Mouse (Mus musculus) liver, adult 2 months (tissue): ENCODE results near the gene Tmem262. TPM values are rescaled to one million over a fixed set of nuclear protein-coding genes. Genes with fewer than 3 reads are reported as not detected.
A peak's percentile ranks its signal among the peaks of the same experiment; 100 is the strongest.
"Not testable (repeated sequence)": the region's sequence is repeated elsewhere in the genome, so short reads cannot be mapped to it uniquely, and the experiment has no call there.

Experiments used
- DNase-seq: peaks from one replicate; pipeline ENCODE4 v3.0.0-alpha.2; 2011; ENCODE audit warnings: low read depth, low spot score; ENCODE audit errors: extremely low read depth
- H3K27ac ChIP-seq: fragments of 200-500 bp; replicated peaks from 2 replicates; pipeline ENCODE4 v1.5.1; 2012; ENCODE audit warnings: low read depth, mild to moderate bottlenecking, control low read depth, inconsistent platforms, low read length; ENCODE audit not compliant: insufficient read depth
- H3K27me3 ChIP-seq: fragments of 200-500 bp; 2 replicates; pipeline ENCODE4 v1.6.1; 2012; ENCODE audit warnings: mild to moderate bottlenecking, moderate library complexity, low read length, inconsistent platforms; ENCODE audit not compliant: control insufficient read depth, insufficient read depth
- H3K36me3 ChIP-seq: fragments of 200-500 bp; 2 replicates; pipeline ENCODE4 v1.6.1; 2012; ENCODE audit warnings: low read length, inconsistent platforms; ENCODE audit not compliant: control insufficient read depth, insufficient read depth
- H3K4me1 ChIP-seq: fragments of 200-500 bp; 2 replicates; pipeline ENCODE4 v1.6.1; 2011; ENCODE audit warnings: low read length; ENCODE audit not compliant: control insufficient read depth, insufficient read depth
- H3K4me3 ChIP-seq: fragments of 200-500 bp; 2 replicates; pipeline ENCODE4 v1.5.1; 2011; ENCODE audit warnings: low read depth, mild to moderate bottlenecking, control low read depth, low read length, moderate library complexity; ENCODE audit not compliant: insufficient read depth
- H3K79me2 ChIP-seq: fragments of 200-500 bp; 2 replicates; pipeline ENCODE4 v1.6.1; 2012; ENCODE audit warnings: inconsistent platforms, mild to moderate bottlenecking, low read length, moderate library complexity; ENCODE audit not compliant: control insufficient read depth, insufficient read depth
- H3K9ac ChIP-seq: fragments of 200-500 bp; 2 replicates; pipeline ENCODE4 v1.6.1; 2012; ENCODE audit warnings: low read depth, mild to moderate bottlenecking, control low read depth, inconsistent platforms, low read length
- CTCF ChIP-seq: fragments of 200-500 bp; IDR thresholded peaks from 2 replicates; pipeline ENCODE4 v1.5.1; 2011; ENCODE audit warnings: low read depth, low read length, control low read depth
- POLR2A ChIP-seq: fragments of 200-500 bp; IDR thresholded peaks from 2 replicates; pipeline ENCODE4 v1.6.1; 2011; ENCODE audit warnings: low read length, control low read depth; ENCODE audit not compliant: insufficient read depth; ENCODE audit errors: extremely low read depth
- WGBS: fragments of 180-500 bp; shearing (Covaris S2); methylation state at CpG from one replicate; pipeline ENCODE4 v1.1.7; 2018; 5-methylcytosine and 5-hydroxymethylcytosine counted together
- polyA plus RNA-seq: library from polyadenylated mRNA; depleted of rRNA; stranded (reverse); fragments of >200 nt; gene quantifications from 2 replicates; pipeline ENCODE4 v1.2.3, GENCODE M21; 2012
- total RNA-seq: library from RNA; depleted of rRNA; stranded (reverse); fragments of >200 nt; gene quantifications from 2 replicates; pipeline ENCODE4 v1.2.3, GENCODE M21; 2014

The Tmem262 gene
- total and polyA plus RNA-seq, 2 experiments, result not detected

DNA sequence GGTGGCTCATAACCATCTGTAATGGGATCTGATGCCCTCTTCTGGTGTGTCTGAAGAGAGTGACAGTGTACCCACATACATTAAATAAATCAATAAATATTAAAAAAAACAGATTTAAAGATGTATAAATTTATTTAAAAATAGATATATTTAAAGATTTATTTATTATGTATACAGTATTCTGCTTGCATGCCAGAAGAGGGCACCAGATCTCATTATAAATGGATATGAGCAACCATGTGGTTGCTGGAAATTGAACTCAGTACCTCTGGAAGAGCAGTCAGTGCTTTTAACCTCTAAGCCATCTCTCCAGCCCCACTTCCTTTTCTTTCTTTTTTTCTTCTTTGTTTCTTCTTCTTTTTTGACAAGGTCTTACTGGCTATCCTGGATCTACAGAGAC is 39.8 kb upstream of the Tmem262 start:
- peaks cover 19% of the 10 kb centered on the region for H3K4me1 ChIP-seq
- no peak overlapping the region for H3K9ac ChIP-seq
- H3K36me3 ChIP-seq, result no peaks in the 10 kb centered on the region
- no peak for DNase-seq
- H3K79me2 ChIP-seq, result no peaks in the 10 kb centered on the region; the same call in 1 of the 2 replicates
- H3K27me3 ChIP-seq, result no peaks in the 10 kb centered on the region
- TF ChIP-seq POLR2A (no peak), CTCF (no peak)
- no peak overlapping the region for H3K4me3 ChIP-seq
- no peak overlapping the region for H3K27ac ChIP-seq

DNA sequence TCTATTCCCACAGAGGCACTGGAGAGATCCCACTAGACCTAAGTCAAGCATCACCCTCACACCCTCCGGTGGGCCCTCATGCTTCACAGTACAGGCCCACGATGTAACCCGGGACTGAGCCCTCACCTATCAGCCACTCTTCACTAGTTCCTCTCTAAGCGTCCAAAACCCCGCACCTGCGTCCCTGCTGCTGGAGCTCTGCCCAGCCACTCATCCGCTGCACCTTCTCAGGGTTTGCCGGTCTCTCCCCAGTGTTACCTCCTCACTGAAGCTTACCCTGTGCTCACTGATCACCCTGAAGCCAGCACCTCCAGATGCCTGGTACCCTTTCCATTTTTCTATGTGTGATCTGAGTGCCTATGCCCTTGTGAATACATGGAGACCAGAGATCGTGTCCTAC is 37.5 kb upstream of the Tmem262 start:
- peaks cover 13% of the 10 kb centered on the region; the same call in 1 of the 2 replicates for H3K4me1 ChIP-seq
- H3K4me3 ChIP-seq, result no peak overlapping the region
- H3K9ac ChIP-seq, result no peak overlapping the region
- no peaks in the 10 kb centered on the region for H3K36me3 ChIP-seq
- no peak overlapping the region for H3K27ac ChIP-seq
- WGBS, result 76% methylated on average over 9 of the region's 9 CpGs
- H3K27me3 ChIP-seq, result no peaks in the 10 kb centered on the region
- DNase-seq, result no peak
- H3K79me2 ChIP-seq, result peaks cover 4% of the 10 kb centered on the region; the same call in 1 of the 2 replicates
- TF ChIP-seq CTCF (no peak), POLR2A (no peak)

DNA sequence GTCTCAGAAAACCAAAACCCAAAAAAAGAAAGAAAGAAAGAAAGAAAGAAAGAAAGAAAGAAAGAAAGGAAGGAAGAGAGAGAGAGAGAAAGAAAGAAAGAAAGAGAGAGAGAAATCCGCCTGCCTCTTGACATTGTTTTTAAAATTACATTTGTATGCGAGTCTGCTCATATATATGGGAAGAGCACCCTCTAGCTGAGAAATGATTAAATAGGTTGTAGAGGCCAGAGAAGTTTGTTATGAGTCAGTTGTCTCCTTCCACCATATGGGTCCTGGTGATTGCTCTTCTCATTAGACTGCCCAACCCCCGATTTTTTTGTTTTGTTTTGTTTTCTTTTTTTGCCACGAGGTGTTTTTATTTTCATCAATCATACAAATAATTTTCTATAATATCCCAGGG is 35.7 kb upstream of the Tmem262 start:
- TF ChIP-seq CTCF, result peak; percentile 38; the same call in 1 of the 2 replicates

DNA sequence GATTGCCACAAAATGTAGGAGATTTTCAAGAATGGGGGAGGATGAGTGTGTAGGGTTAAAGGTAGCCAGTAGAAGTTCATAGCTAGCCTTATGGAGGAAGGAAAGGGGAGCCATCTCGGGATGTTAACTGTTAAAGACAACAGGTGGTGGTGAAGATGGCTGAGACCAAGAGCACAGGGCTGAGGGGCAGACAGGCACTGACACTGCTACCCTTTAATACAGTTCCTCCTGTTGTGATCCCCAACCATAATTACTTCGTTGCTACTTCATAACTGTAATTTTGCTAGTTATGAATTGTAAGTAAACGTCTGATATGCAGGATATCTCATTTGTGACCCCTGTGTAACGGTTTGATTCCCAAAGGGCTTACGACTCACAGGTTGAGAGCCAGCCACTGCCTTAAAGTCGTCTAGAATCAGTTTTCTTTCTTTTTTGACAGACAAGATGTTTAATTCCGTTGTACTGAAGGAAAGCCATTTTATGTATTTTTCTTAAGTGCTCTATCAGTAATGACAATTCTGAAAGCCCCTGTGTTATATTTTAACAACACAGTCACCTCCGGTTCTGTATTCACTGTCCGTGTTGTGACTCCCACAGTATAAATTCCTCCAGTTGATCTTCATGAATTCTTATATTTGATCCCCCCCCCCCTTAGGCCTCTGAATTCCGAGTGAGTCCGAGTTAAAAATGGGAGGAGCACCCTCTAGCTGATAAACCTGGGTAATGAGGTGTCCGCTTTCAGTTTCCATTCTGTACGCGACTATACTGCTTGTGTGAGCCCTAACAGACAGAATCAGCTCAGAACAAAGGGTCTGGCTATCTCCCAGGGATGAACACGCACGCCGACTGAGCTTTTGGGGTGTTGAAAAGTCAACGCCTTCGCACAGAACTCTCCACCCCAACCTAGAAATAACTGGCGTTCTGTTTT is 34.2 kb upstream of the Tmem262 start:
- peaks cover 25% of the 10 kb centered on the region; the same call in 1 of the 2 replicates for H3K79me2 ChIP-seq
- H3K4me1 ChIP-seq, result peaks cover 30% of the 10 kb centered on the region
- peak; percentile 71 for DNase-seq
- WGBS, result 5% methylated on average over 20 of the region's 20 CpGs
- H3K9ac ChIP-seq, result peak overlapping the region; percentile 91
- peak overlapping the region; percentile 69 for H3K4me3 ChIP-seq
- H3K27me3 ChIP-seq, result no peaks in the 10 kb centered on the region
- peak; percentile 3; the same call in 1 of the 2 replicates for TF ChIP-seq CTCF
- TF ChIP-seq POLR2A, result no peak
- peaks cover 18% of the 10 kb centered on the region; the same call in 1 of the 2 replicates for H3K36me3 ChIP-seq
- peak overlapping the region; percentile 100 for H3K27ac ChIP-seq

More for the DNA sequence above, 35.7 kb upstream of the Tmem262 start:
- not testable (repeated sequence) for H3K27ac ChIP-seq, H3K4me3 ChIP-seq, H3K27me3 ChIP-seq, H3K9ac ChIP-seq, H3K36me3 ChIP-seq
- Histone ChIP-seq H3K4me1 (peaks cover 22% of the 10 kb centered on the region), H3K79me2 (peaks cover 21% of the 10 kb centered on the region; the same call in 1 of the 2 replicates)
- 41% methylated on average over 4 of the region's 4 CpGs for WGBS
- DNase-seq, result peak; percentile 61

DNA sequence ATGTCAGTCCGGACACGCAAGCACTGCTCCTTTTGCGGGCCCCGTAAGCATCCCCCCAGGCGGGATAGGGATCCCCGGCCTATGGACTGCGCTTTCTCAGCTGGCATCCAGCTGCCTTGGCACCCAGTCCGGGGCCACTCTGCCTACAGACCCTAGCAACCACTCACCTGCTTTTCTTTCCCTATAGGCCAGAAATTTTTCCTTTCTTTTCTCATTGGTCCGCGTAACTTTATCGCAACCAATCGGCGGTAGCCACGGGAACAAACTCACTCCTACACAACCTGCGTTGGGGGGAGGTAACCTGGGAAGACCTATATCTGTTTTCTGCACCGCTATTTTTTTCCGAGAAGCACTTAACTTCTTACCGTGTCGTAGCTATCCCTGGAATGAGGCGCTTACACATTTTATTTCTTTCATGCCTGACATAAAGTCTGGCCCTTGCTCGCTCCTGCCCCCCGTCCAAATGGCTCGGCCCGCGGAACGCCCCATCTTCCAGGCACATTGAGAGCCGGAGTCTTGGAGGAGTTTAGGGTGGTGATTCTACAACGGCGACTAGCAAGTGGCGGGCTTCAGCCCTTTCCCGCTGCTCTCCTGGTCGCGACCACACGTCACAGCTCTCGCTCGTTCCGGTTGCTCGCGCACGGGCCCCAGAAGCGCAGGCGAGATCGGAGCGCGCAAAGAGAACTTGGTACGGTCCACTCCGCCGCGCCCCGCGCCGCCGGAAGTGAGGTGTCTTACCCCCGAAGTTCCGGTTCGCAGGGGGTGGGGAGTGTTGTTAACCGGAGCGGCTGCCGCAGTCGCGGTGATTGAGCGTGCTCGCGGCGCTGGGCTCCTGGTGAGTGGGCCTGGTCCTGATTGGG is 33.3 kb upstream of the Tmem262 start, which contains the start of gene Syvn1:
Gene Syvn1 (plus strand): TSS at position 283 of the 860 bp plus-strand sequence.
- WGBS, result under 1% methylated on average over 65 of the region's 65 CpGs
- Histone ChIP-seq H3K27me3 (no peaks in the 10 kb centered on the region), H3K27ac (peak within 1 kb of the TSS; percentile 100), H3K36me3 (peaks cover 20% of the 10 kb centered on the region; the same call in 1 of the 2 replicates), H3K4me3 (peak within 1 kb of the TSS; percentile 69), H3K79me2 (peaks cover 25% of the 10 kb centered on the region; the same call in 1 of the 2 replicates), H3K9ac (peak within 1 kb of the TSS; percentile 91), H3K4me1 (peaks cover 30% of the 10 kb centered on the region)
- TF ChIP-seq POLR2A (peak; percentile 75), CTCF (no peak)
- DNase-seq, result peak; percentile 95
